Comparison of ENCODE assay signal across 23 mouse cellular contexts in genomic region chr4:16377617-16378016, GRCm38 (mm10).
DNase-seq lines count a peak whose midpoint lies in the region; ATAC-seq and TF ChIP-seq lines count a peak whose summit lies in the region.
"Had no signal": no experiment of that assay in that cellular context is flagged by ENCODE, and none has a peak within 500 bp of the region (broad histone marks: within the 10 kb centered on the region; RNA-seq: fewer than 3 reads in every experiment).

No protein-coding gene starts in this region.

- H3K4me1 ChIP-seq in hindbrain, embryonic 14.5 days (replicated peaks; ENCODE audit: control insufficient read depth, insufficient read depth, low read length): no peaks in the 10 kb centered on the region
- H3K4me1 ChIP-seq in hindbrain, embryonic 16.5 days (ENCODE audit: control insufficient read depth, insufficient read depth, low read depth, low read length): no peaks in the 10 kb centered on the region
- H3K4me1 ChIP-seq in midbrain, embryonic 11.5 days (ENCODE audit: control insufficient read depth, insufficient read depth, low read length): no peaks in the 10 kb centered on the region
- H3K4me1 ChIP-seq in midbrain, embryonic 10.5 days: no peaks in the 10 kb centered on the region
- no peaks in the 10 kb centered on the region for H3K4me1 ChIP-seq in stomach, postnatal 0 days (replicated peaks; ENCODE audit: control insufficient read depth, insufficient read depth)
- no peaks in the 10 kb centered on the region for H3K4me1 ChIP-seq in limb, embryonic 10.5 days
- H3K4me1 ChIP-seq: forebrain, embryonic 15.5 days; hindbrain, embryonic 12.5 days; lung, embryonic 15.5 days; neural tube, embryonic 12.5 days had no signal

- CTCF ChIA-PET in Patski (lab: Charles Lee): interaction anchor here (1.4 to 1.7 kb wide), 2 partner anchors 8 to 26 kb away, joined by 3 read pairs; no protein-coding TSS in a partner anchor

- H3K27ac ChIP-seq in hindbrain, embryonic 14.5 days: no peak overlapping the region
- no peak overlapping the region for H3K27ac ChIP-seq in hindbrain, embryonic 16.5 days (ENCODE audit: low read depth, low read length)
- no peak overlapping the region for H3K27ac ChIP-seq in midbrain, embryonic 11.5 days (ENCODE audit: low read depth, low read length)
- H3K27ac ChIP-seq in midbrain, embryonic 10.5 days (replicated peaks): no peak overlapping the region
- H3K27ac ChIP-seq in stomach, postnatal 0 days (replicated peaks): no peak overlapping the region
- no peak overlapping the region for H3K27ac ChIP-seq in limb, embryonic 10.5 days
- H3K27ac ChIP-seq: forebrain, embryonic 15.5 days; gastrocnemius, adult 2 months; hindbrain, embryonic 12.5 days; lung, embryonic 15.5 days; macrophage; neural tube, embryonic 12.5 days had no signal

- H3K9me3 ChIP-seq in hindbrain, embryonic 14.5 days (ENCODE audit: control insufficient read depth, low read length): no peaks in the 10 kb centered on the region
- no peaks in the 10 kb centered on the region for H3K9me3 ChIP-seq in hindbrain, embryonic 16.5 days (ENCODE audit: control insufficient read depth, low read length)
- H3K9me3 ChIP-seq in midbrain, embryonic 11.5 days (ENCODE audit: control insufficient read depth, low read length): no peaks in the 10 kb centered on the region
- H3K9me3 ChIP-seq in midbrain, embryonic 10.5 days (replicated peaks): no peaks in the 10 kb centered on the region
- no peaks in the 10 kb centered on the region for H3K9me3 ChIP-seq in stomach, postnatal 0 days (ENCODE audit: control insufficient read depth, low read length)
- no peaks in the 10 kb centered on the region for H3K9me3 ChIP-seq in limb, embryonic 10.5 days (replicated peaks)
- H3K9me3 ChIP-seq: forebrain, embryonic 15.5 days; hindbrain, embryonic 12.5 days; lung, embryonic 15.5 days; neural tube, embryonic 12.5 days had no signal

- peak; percentile 55 for DNase-seq in hindbrain, embryonic 14.5 days (ENCODE audit: low spot score)
- DNase-seq in midbrain, embryonic 11.5 days (ENCODE audit: low spot score, missing footprints): peak; percentile 31
- no peak for DNase-seq in midbrain, embryonic 10.5 days (ENCODE audit: low spot score)
- DNase-seq in Patski (ENCODE audit: low read depth, low spot score): no peak
- DNase-seq in stomach, postnatal 0 days (ENCODE audit: low spot score): no peak
- DNase-seq in limb, embryonic 10.5 days (ENCODE audit: low spot score): no peak
- DNase-seq: adrenal gland, postnatal 25 days; cerebellum, adult 9-10 months; embryo, embryonic 11 days; gastrocnemius, adult 2 months; heart, adult 18-20 months; heart, postnatal 10 days; kidney, adult 2 months; kidney, postnatal 36 days; liver; thymus, postnatal 25 days had no signal

- POLR2A ChIA-PET in Patski (lab: Charles Lee): no interaction called here

- no peak overlapping the region for H3K9ac ChIP-seq in hindbrain, embryonic 14.5 days
- no peak overlapping the region for H3K9ac ChIP-seq in hindbrain, embryonic 16.5 days (ENCODE audit: low read depth, low read length)
- H3K9ac ChIP-seq in midbrain, embryonic 11.5 days (ENCODE audit: low read length): no peak overlapping the region
- no peak overlapping the region for H3K9ac ChIP-seq in stomach, postnatal 0 days (ENCODE audit: low read length)
- H3K9ac ChIP-seq: forebrain, embryonic 15.5 days; hindbrain, embryonic 12.5 days; lung, embryonic 15.5 days; neural tube, embryonic 12.5 days had no signal

- H3K4me3 ChIP-seq in hindbrain, embryonic 14.5 days (replicated peaks; ENCODE audit: low read length): no peak overlapping the region
- no peak overlapping the region for H3K4me3 ChIP-seq in hindbrain, embryonic 16.5 days (ENCODE audit: low read length)
- H3K4me3 ChIP-seq in midbrain, embryonic 11.5 days (ENCODE audit: low read depth, low read length): no peak overlapping the region
- H3K4me3 ChIP-seq in midbrain, embryonic 10.5 days: no peak overlapping the region
- H3K4me3 ChIP-seq in stomach, postnatal 0 days (ENCODE audit: low read depth, low read length): no peak overlapping the region
- no peak overlapping the region for H3K4me3 ChIP-seq in limb, embryonic 10.5 days
- H3K4me3 ChIP-seq: forebrain, embryonic 15.5 days; gastrocnemius, adult 2 months; hindbrain, embryonic 12.5 days; lung, embryonic 15.5 days; neural tube, embryonic 12.5 days had no signal

- in situ Hi-C loops in Patski (cut with MboI; ENCODE audit: low pct_unique_long_range_greater_than_20kb): no loop called here

- peak; percentile 12 for TF ChIP-seq CTCF in Patski (IDR thresholded peaks at IDR 0.05)
- peak; percentile 47 for TF ChIP-seq CTCF in stomach, postnatal 0 days (IDR thresholded peaks at IDR 0.05; ENCODE audit: low read depth)

- no peak for TF ChIP-seq EP300 in stomach, postnatal 0 days (optimal IDR thresholded peaks at IDR 0.05)

- H3K36me3 ChIP-seq in hindbrain, embryonic 14.5 days (replicated peaks; ENCODE audit: control insufficient read depth, insufficient read depth): no peaks in the 10 kb centered on the region
- H3K36me3 ChIP-seq in hindbrain, embryonic 16.5 days (ENCODE audit: control insufficient read depth, insufficient read depth, low read length): no peaks in the 10 kb centered on the region
- H3K36me3 ChIP-seq in midbrain, embryonic 11.5 days (ENCODE audit: control insufficient read depth, insufficient read depth, low read length): no peaks in the 10 kb centered on the region
- H3K36me3 ChIP-seq in midbrain, embryonic 10.5 days: no peaks in the 10 kb centered on the region
- no peaks in the 10 kb centered on the region for H3K36me3 ChIP-seq in stomach, postnatal 0 days (ENCODE audit: control insufficient read depth, insufficient read depth, low read length)
- H3K36me3 ChIP-seq in limb, embryonic 10.5 days: no peaks in the 10 kb centered on the region
- H3K36me3 ChIP-seq: forebrain, embryonic 15.5 days; hindbrain, embryonic 12.5 days; lung, embryonic 15.5 days; neural tube, embryonic 12.5 days had no signal

- no peaks in the 10 kb centered on the region for H3K27me3 ChIP-seq in hindbrain, embryonic 14.5 days (ENCODE audit: control insufficient read depth, insufficient read depth, low read length)
- H3K27me3 ChIP-seq in hindbrain, embryonic 16.5 days (replicated peaks; ENCODE audit: control insufficient read depth, insufficient read depth, low read length): no peaks in the 10 kb centered on the region
- no peaks in the 10 kb centered on the region for H3K27me3 ChIP-seq in midbrain, embryonic 11.5 days (ENCODE audit: control insufficient read depth, insufficient read depth, low read length)
- H3K27me3 ChIP-seq in midbrain, embryonic 10.5 days (ENCODE audit: low read depth, poor library complexity, severe bottlenecking): no peaks in the 10 kb centered on the region
- H3K27me3 ChIP-seq in Patski: no peaks in the 10 kb centered on the region
- no peaks in the 10 kb centered on the region for H3K27me3 ChIP-seq in stomach, postnatal 0 days (ENCODE audit: control insufficient read depth, insufficient read depth, low read length)
- H3K27me3 ChIP-seq in limb, embryonic 10.5 days (ENCODE audit: low read depth, poor library complexity, severe bottlenecking): no peaks in the 10 kb centered on the region
- H3K27me3 ChIP-seq: forebrain, embryonic 15.5 days; hindbrain, embryonic 12.5 days; lung, embryonic 15.5 days; neural tube, embryonic 12.5 days had no signal

- no peak for ATAC-seq in hindbrain, embryonic 14.5 days (ENCODE audit: low FRiP score)
- ATAC-seq in hindbrain, embryonic 16.5 days: no peak
- ATAC-seq in midbrain, embryonic 11.5 days (ENCODE audit: low FRiP score): no peak
- ATAC-seq in Patski: no peak
- no peak for ATAC-seq in stomach, postnatal 0 days (ENCODE audit: low FRiP score, low TSS enrichment)
- ATAC-seq: activated CD4-positive, CD25-positive, alpha-beta regulatory T cell, adult 4 months; forebrain, embryonic 15.5 days had no signal

- H3K4me2 ChIP-seq in hindbrain, embryonic 14.5 days (replicated peaks): no peak overlapping the region
- no peak overlapping the region for H3K4me2 ChIP-seq in hindbrain, embryonic 16.5 days (ENCODE audit: low read length)
- H3K4me2 ChIP-seq in midbrain, embryonic 11.5 days: no peak overlapping the region
- no peak overlapping the region for H3K4me2 ChIP-seq in stomach, postnatal 0 days (replicated peaks; ENCODE audit: low read depth)
- H3K4me2 ChIP-seq: forebrain, embryonic 15.5 days; hindbrain, embryonic 12.5 days; lung, embryonic 15.5 days; neural tube, embryonic 12.5 days had no signal

Comparison
In these comparisons a context has a peak if more than half of its experiments do, and no peak if none do; other contexts are left out.
1. DNase-seq: peak in hindbrain, embryonic 14.5 days (single experiment) and midbrain, embryonic 11.5 days (single experiment); none in midbrain, embryonic 10.5 days (single experiment), Patski (single experiment), stomach, postnatal 0 days (single experiment) and limb, embryonic 10.5 days (single experiment).